Mouse (Mus musculus) testis, adult 2 months (tissue): Measurements from ENCODE around the gene Poc5. TPM values are rescaled to one million over a fixed set of nuclear protein-coding genes. Genes with fewer than 3 reads are reported as not detected.

Experiments
- H3K27ac ChIP-seq: fragments of 200-500 bp; 2 replicates; pipeline ENCODE4 v1.5.1; 2012; ENCODE audit warnings: low read depth, low read length; ENCODE audit not compliant: control insufficient read depth, insufficient read depth
- H3K27me3 ChIP-seq: fragments of 200-500 bp; 2 replicates; pipeline ENCODE4 v1.6.1; 2012; ENCODE audit warnings: mild to moderate bottlenecking, low read length, moderate library complexity; ENCODE audit not compliant: control insufficient read depth, insufficient read depth
- H3K36me3 ChIP-seq: fragments of 200-500 bp; 2 replicates; pipeline ENCODE4 v1.6.1; 2012; ENCODE audit warnings: mild to moderate bottlenecking, low read length; ENCODE audit not compliant: control insufficient read depth, insufficient read depth
- H3K4me1 ChIP-seq: fragments of 200-500 bp; 2 replicates; pipeline ENCODE4 v1.6.1; 2012; ENCODE audit warnings: low read length; ENCODE audit not compliant: control insufficient read depth, insufficient read depth
- H3K4me3 ChIP-seq: fragments of 200-500 bp; 2 replicates; pipeline ENCODE4 v1.5.1; 2012; ENCODE audit warnings: low read depth, mild to moderate bottlenecking, low read length, moderate library complexity, mixed read lengths; ENCODE audit not compliant: control insufficient read depth
- CTCF ChIP-seq: fragments of 200-500 bp; IDR thresholded peaks from 2 replicates; pipeline ENCODE4 v1.5.1; 2012; ENCODE audit warnings: low read depth, mild to moderate bottlenecking, inconsistent platforms, low read length, moderate library complexity; ENCODE audit not compliant: control insufficient read depth, insufficient read depth, insufficient replicate concordance
- POLR2A ChIP-seq: fragments of 200-500 bp; IDR thresholded peaks from 2 replicates; pipeline ENCODE4 v1.6.1; 2012; ENCODE audit warnings: low read depth, mild to moderate bottlenecking, inconsistent platforms, low read length, moderate library complexity; ENCODE audit not compliant: control insufficient read depth
- polyA plus RNA-seq: library from polyadenylated mRNA; depleted of rRNA; stranded (reverse); fragments of >200 nt; gene quantifications from 2 replicates; pipeline ENCODE4 v1.2.3, GENCODE M21; 2012

Gene Poc5
- polyA plus RNA-seq, 1 experiment: 16.2 TPM

DNA sequence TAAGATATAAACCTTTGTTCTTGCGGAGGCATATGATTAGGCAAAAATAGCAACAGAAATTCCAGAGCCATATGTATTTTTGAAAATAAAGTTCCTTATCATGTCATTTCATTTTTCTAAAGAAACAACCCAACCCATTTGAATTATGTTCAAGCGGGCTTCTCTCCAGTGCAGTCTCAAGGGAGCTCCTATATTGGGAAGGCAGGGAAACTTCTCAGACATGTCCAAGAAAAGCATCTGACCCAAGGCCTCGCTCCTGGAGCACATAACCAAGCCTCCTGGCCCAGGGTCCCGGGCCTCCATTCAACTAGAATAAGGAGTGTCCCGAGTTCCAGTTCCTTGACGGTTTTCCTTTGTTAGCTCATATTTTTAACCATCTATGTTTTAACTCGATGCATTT, 62.8 kb downstream of the Poc5 start:
- no peak for TF ChIP-seq POLR2A
- TF ChIP-seq CTCF: no peak
- Histone ChIP-seq H3K36me3 (no peaks in the 10 kb centered on the region), H3K4me3 (no peak overlapping the region), H3K27me3 (no peaks in the 10 kb centered on the region), H3K4me1 (no peaks in the 10 kb centered on the region), H3K27ac (no peak overlapping the region)

DNA sequence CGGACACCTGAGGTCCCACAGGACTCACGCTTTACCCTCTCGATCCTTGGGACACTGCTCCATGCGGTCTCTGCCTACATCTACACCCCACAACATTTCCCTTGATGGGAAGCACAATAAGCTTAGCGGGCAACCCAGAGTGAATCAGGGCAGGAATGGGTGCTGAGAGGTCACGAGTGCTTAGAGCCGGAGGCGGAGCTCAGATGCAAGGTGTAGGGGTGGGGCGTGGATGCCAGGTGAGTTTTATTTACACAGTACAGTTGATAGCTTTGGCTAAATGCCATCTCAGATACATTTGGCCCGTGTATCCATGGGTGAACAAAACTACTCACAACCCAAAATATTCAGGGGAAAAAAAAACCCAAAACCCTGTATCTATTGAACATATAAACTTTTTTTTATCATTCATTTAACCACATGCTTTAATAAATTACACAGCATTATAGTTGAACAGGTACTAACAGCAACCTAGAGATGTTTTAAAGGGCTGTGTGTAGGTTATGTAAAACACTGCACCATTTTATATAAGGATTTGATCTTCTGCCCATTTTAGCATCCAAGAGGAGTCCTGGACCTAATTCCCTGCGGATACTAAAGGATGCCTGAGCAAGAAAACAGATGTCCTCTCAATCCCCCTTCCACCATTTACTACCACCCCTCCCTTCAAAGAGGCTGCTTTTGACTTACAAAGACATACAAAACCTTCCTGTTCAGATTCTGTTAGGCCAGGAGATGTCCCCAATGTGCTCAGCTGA, 63.5 kb downstream of the Poc5 start:
- Histone ChIP-seq H3K36me3 (no peaks in the 10 kb centered on the region), H3K4me1 (no peaks in the 10 kb centered on the region), H3K27me3 (no peaks in the 10 kb centered on the region), H3K27ac (no peak overlapping the region), H3K4me3 (no peak overlapping the region)
- no peak for TF ChIP-seq POLR2A
- no peak for TF ChIP-seq CTCF

DNA sequence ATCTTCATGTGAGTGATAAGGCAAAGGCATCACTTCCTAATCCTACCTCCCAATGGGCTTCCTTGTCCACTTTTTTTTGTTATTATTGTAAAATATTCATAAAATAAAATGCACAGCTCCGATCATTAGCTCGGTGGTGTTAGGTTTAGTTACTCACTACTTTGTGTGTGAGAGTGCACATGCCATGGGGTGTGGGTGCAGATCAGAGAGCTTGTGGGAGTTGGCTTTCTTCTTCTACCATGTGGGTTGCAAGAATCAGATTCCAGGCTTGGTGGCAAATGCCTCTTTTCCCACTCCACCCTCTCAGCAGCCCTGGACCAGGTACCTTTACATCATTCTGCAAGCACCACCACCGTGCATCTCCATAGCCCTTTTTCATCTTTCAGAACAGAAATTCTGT, 64.5 kb downstream of the Poc5 start:
- no peak for TF ChIP-seq CTCF
- TF ChIP-seq POLR2A: no peak

DNA sequence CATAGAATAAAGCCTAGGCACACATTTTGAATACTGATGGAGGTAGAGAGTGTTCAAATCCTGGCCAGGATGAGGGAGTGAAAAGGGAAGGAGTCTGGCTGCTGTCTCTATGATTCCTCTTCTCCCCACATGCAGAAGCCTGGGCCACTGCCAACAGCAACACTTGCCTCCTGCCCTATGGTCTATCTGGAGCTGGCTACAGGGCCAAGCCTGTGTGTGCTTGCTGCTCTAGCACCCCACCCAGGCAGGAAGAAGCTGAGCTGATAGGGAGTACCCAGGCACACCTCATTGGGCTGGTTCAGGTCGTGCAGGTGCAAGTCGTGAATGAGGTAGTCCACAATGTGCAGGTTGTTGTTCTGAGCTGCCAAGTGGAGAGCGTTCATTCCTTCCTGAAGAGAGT, 66.2 kb downstream of the Poc5 start:
- Histone ChIP-seq H3K4me3 (no peak overlapping the region), H3K27me3 (no peaks in the 10 kb centered on the region), H3K27ac (no peak overlapping the region), H3K36me3 (no peaks in the 10 kb centered on the region), H3K4me1 (no peaks in the 10 kb centered on the region)
- no peak for TF ChIP-seq POLR2A
- TF ChIP-seq CTCF: no peak

More for the DNA sequence above, 64.5 kb downstream of the Poc5 start:
- Histone ChIP-seq H3K36me3 (no peaks in the 10 kb centered on the region), H3K4me3 (no peak overlapping the region), H3K27me3 (no peaks in the 10 kb centered on the region), H3K4me1 (no peaks in the 10 kb centered on the region), H3K27ac (no peak overlapping the region)

DNA sequence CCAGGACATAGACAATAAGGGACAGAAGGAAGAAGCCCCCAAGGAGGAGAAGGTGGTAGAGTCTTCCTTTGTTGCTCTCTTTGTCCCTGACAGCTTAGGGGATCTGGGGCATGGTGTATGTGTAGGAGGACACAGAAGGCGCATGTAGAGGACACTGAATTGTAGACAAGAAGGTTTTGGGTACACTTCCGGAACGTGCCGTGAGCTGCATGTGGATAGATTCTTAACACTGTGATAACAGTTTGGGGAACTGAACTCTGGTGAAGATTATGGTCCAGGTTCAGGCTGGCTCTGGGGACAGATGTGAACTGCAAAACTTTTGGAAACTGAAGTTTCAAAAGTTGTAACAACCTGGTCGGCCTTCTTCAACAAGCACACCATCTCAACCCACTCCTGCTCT, 69.5 kb downstream of the Poc5 start:
- H3K27ac ChIP-seq: no peak overlapping the region
- H3K4me1 ChIP-seq: no peaks in the 10 kb centered on the region
- TF ChIP-seq POLR2A (no peak), CTCF (no peak)
- no peaks in the 10 kb centered on the region for H3K36me3 ChIP-seq
- no peak overlapping the region for H3K4me3 ChIP-seq
- H3K27me3 ChIP-seq: no peaks in the 10 kb centered on the region

DNA sequence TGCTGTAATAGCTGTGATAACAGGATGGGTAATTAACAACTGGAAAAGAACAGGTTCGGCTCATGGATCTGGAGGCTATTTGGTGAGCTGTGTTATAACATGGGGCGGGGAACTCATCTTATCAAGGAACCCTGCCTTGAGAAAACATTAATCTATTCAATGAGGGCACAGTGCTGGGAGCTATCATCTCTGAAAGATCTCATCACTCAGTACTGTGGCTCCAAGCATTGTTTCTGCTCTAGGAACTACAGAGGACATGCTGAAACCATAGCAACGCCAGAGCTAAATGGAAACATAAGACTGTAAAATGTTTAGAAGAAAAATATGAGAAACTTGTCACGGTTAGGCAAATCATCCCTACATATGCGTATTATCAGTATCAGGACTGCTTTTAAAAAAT, 69.9 kb downstream of the Poc5 start:
- no peak overlapping the region for H3K27ac ChIP-seq
- H3K4me3 ChIP-seq: no peak overlapping the region
- TF ChIP-seq CTCF: no peak
- TF ChIP-seq POLR2A: no peak
- H3K27me3 ChIP-seq: no peaks in the 10 kb centered on the region
- no peaks in the 10 kb centered on the region for H3K36me3 ChIP-seq
- H3K4me1 ChIP-seq: no peaks in the 10 kb centered on the region

DNA sequence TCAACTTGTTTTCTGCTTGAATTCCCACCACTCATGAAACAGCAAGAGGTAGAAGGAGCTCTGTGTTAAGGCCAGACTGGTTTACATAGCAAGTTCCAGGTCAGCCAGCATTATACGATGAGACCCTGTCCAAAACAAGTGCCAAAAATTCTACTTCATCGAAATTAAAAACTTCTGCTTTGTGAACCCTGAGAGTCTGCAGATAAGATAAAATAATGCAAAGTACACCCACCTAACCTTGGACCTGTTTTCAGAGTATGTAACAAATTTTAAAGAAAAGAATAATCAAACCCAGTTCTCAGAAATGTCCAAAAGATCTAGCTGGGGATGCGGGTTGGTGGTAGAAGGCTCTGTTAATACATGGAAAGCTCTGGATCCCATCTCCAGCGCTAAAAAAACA, 70.5 kb downstream of the Poc5 start:
- TF ChIP-seq CTCF (no peak), POLR2A (no peak)
- H3K27ac ChIP-seq: no peak overlapping the region
- H3K36me3 ChIP-seq: no peaks in the 10 kb centered on the region
- H3K4me1 ChIP-seq: no peaks in the 10 kb centered on the region
- H3K27me3 ChIP-seq: no peaks in the 10 kb centered on the region
- no peak overlapping the region for H3K4me3 ChIP-seq
